Mouse (Mus musculus) hindbrain, embryonic 14.5 days (tissue): ENCODE results near the gene Mcam. TPM values are rescaled to one million over a fixed set of nuclear protein-coding genes. Genes with fewer than 3 reads are reported as not detected.
"Not testable (repeated sequence)": the region's sequence is repeated elsewhere in the genome, so short reads cannot be mapped to it uniquely, and the experiment has no call there.

ENCODE experiments used
- ATAC-seq: fragments of 200-750 bp; cut with Nextera tagmentation; 2 replicates; pipeline ENCODE4 v1.8.0; 2017; ENCODE audit warnings: moderate number of reproducible peaks, mild to moderate bottlenecking, moderate TSS enrichment, moderate library complexity; ENCODE audit not compliant: low FRiP score
- DNase-seq: peaks from one replicate; pipeline ENCODE4 v3.0.0-alpha.2; 2015; ENCODE audit warnings: low spot score
- H3K27ac ChIP-seq: fragments of 300-500 bp; sonication (generic); 2 replicates; pipeline ENCODE4 v1.5.1; 2014; ENCODE audit warnings: mild to moderate bottlenecking, moderate library complexity
- H3K27me3 ChIP-seq: fragments of 300-500 bp; sonication (generic); 2 replicates; pipeline ENCODE4 v1.6.1; 2014; ENCODE audit warnings: mild to moderate bottlenecking, low read length, mixed read lengths; ENCODE audit not compliant: control insufficient read depth, insufficient read depth
- H3K36me3 ChIP-seq: fragments of 300-500 bp; sonication (generic); replicated peaks from 2 replicates; pipeline ENCODE4 v1.6.1; 2014; ENCODE audit not compliant: control insufficient read depth, insufficient read depth
- H3K4me1 ChIP-seq: fragments of 300-500 bp; sonication (generic); replicated peaks from 2 replicates; pipeline ENCODE4 v1.6.1; 2014; ENCODE audit warnings: antibody characterized with exemption, low read length, mixed read lengths; ENCODE audit not compliant: control insufficient read depth, insufficient read depth
- H3K4me2 ChIP-seq: fragments of 300-500 bp; sonication (generic); replicated peaks from 2 replicates; pipeline ENCODE4 v1.6.1; 2014; ENCODE audit warnings: mild to moderate bottlenecking, moderate library complexity
- H3K4me3 ChIP-seq: fragments of 300-500 bp; sonication (generic); replicated peaks from 2 replicates; pipeline ENCODE4 v1.5.1; 2014; ENCODE audit warnings: mild to moderate bottlenecking, low read length
- H3K9ac ChIP-seq: fragments of 300-500 bp; sonication (generic); 2 replicates; pipeline ENCODE4 v1.6.1; 2014
- H3K9me3 ChIP-seq: fragments of 300-500 bp; sonication (generic); 2 replicates; pipeline ENCODE4 v1.6.1; 2016; ENCODE audit warnings: low read length; ENCODE audit not compliant: control insufficient read depth
- WGBS: fragments of 180-500 bp; shearing (Covaris S2); extraction: QIAGEN DNeasy Blood & Tissue Kit; methylation state at CpG from one replicate; pipeline ENCODE4 v1.1.7; 2014; 5-methylcytosine and 5-hydroxymethylcytosine counted together
- polyA plus RNA-seq: library from polyadenylated mRNA; unstranded; fragments of >200 nt; fragmentation: Nextera tagmentation; extraction: Ambion mirVana; gene quantifications from 2 replicates; pipeline ENCODE4 v1.2.1, GENCODE M21; 2014

Gene Mcam
- polyA plus RNA-seq, 1 experiment from 2014 or later, result 13.6 TPM

DNA sequence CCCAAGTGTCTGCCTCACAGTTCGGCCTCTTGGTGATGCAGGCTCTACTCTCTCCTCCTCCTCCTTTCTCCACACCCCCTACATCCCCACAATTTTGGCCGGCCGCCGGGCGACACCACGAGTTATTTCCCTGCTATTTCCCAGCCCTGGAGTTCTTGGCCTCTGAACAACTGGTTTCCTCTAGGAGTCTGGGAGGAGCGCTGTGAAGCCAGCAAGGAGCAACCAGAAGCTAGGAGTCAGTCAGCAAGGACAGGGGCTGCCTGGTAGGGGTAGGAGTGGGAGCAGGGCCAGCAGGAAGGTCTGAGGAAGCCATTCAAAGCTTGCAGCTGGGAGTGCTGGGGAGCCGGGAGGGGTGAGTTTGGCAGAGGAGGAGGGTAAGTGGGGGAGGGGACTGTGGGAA is 27.2 kb upstream of the Mcam start, which contains the start of gene C1qtnf5:
TSS of gene C1qtnf5 (plus strand) at position 136 of the 400 bp plus-strand sequence.
- Histone ChIP-seq H3K27ac (peak within 1 kb of the TSS; percentile 34), H3K27me3 (no peaks in the 10 kb centered on the region), H3K4me2 (peak within 1 kb of the TSS; percentile 27), H3K36me3 (no peaks in the 10 kb centered on the region), H3K9ac (peak within 1 kb of the TSS; percentile 42; the same call in 1 of the 2 replicates), H3K4me3 (no peak within 1 kb of the TSS), H3K9me3 (no peaks in the 10 kb centered on the region), H3K4me1 (peaks cover 22% of the 10 kb centered on the region)
- 34% methylated on average over 8 of the region's 8 CpGs for WGBS
- ATAC-seq (peak; percentile 76), DNase-seq (no peak)

DNA sequence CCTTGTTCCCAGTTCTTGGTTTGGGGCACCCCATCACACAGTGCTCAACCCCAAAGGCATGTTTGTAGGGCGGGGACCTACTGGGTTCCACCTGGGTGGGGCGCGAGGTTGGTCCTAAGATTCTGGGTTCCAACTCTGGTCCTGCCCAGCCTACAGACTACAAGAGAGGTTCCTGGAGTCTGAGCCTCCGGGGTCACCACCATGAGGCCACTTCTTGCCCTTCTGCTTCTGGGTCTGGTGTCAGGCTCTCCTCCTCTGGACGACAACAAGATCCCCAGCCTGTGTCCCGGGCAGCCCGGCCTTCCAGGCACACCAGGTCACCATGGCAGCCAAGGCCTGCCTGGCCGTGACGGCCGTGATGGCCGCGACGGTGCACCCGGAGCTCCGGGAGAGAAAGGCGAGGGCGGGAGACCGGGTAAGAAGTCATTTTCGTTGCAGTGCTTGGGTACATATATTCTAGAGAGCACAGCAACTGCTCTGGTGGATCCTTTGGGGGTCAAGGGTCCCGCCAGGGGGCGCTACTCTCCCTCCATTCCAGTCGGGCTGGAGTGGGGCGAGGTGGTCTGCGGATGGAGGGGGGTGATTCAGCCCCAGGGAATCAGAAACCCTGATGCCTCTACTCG is 26.6 kb upstream of the Mcam start:
- Histone ChIP-seq H3K4me1 (peaks cover 22% of the 10 kb centered on the region), H3K27ac (peak overlapping the region; percentile 34), H3K27me3 (no peaks in the 10 kb centered on the region), H3K9ac (peak overlapping the region; percentile 42; the same call in 1 of the 2 replicates), H3K36me3 (no peaks in the 10 kb centered on the region), H3K4me2 (peak overlapping the region; percentile 27), H3K4me3 (no peak overlapping the region), H3K9me3 (no peaks in the 10 kb centered on the region)
- no peak for DNase-seq
- 33% methylated on average over 25 of the region's 25 CpGs for WGBS
- ATAC-seq, result 0 out of 2 replicates have a peak, but pooled peaks have one; percentile 12

DNA sequence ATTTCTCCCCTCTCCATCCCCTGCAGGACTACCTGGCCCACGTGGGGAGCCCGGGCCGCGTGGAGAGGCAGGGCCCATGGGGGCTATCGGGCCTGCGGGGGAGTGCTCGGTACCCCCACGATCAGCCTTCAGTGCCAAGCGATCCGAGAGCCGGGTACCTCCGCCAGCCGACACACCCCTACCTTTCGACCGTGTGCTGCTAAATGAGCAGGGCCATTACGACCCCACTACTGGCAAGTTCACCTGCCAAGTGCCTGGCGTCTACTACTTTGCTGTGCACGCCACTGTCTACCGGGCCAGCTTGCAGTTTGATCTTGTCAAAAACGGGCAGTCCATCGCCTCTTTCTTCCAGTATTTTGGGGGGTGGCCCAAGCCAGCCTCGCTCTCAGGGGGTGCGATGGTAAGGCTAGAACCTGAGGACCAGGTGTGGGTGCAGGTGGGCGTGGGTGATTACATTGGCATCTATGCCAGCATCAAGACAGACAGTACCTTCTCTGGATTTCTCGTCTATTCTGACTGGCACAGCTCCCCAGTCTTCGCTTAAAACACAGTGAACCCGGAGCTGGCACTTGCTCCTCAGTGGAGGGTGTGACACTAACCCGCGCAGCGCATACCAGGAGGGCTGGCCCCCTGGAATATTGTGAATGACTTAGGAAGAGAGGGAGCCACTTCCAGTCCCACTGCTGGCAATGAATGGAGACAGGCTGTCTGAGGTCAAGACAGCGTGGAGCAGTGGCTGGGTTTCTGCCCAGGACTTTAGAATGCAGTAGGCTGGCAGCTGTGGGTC is 25.8 kb upstream of the Mcam start:
- peaks cover 22% of the 10 kb centered on the region for H3K4me1 ChIP-seq
- peak overlapping the region; percentile 42; the same call in 1 of the 2 replicates for H3K9ac ChIP-seq
- no peak overlapping the region for H3K27ac ChIP-seq
- H3K4me2 ChIP-seq, result peak overlapping the region; percentile 27
- WGBS, result 80% methylated on average over 31 of the region's 31 CpGs
- no peak overlapping the region for H3K4me3 ChIP-seq
- no peak for DNase-seq
- ATAC-seq, result no peak
- H3K9me3 ChIP-seq, result no peaks in the 10 kb centered on the region
- H3K36me3 ChIP-seq, result no peaks in the 10 kb centered on the region
- H3K27me3 ChIP-seq, result no peaks in the 10 kb centered on the region

DNA sequence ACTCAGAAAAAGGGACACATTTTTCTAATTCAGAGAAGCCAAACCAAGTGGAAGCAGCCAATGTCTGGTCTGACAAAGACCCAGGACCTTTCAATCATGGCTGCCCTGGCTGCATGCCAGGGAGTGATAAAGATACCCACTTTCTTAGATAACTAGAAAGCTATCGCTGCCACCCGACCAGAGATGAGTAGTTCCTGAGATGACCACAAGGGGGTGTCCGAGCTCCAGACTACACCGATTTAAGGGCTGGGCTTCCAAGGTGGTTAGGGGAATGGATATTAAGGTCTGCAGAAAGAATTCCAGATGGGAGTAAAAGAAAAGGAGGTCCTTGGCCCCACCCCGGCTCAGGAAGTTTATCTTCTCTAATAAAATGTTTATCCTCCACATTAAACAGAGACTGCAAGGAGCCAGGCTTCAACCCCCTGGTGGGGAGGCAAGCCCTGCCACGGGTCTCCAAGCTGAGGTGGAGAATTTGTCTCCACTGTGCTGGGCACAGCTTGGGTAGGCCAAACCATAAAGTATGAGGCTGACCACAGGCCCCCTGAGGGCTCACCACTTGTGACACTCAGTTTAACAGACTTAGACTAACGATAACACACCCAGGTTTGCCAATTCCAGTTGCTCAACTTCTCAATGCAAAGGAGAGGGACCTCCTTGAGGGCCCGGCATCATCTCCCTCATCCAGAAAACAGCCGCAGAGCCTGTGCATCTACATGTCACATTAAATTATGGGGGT is 24.7 kb upstream of the Mcam start:
- H3K9me3 ChIP-seq, result no peaks in the 10 kb centered on the region
- no peak overlapping the region for H3K4me3 ChIP-seq
- H3K36me3 ChIP-seq, result no peaks in the 10 kb centered on the region
- H3K4me1 ChIP-seq, result peaks cover 22% of the 10 kb centered on the region
- H3K9ac ChIP-seq, result no peak overlapping the region
- H3K4me2 ChIP-seq, result peak overlapping the region; percentile 19; the same call in 1 of the 2 replicates
- no peak overlapping the region for H3K27ac ChIP-seq
- DNase-seq, result peak; percentile 88
- ATAC-seq, result no peak
- no peaks in the 10 kb centered on the region for H3K27me3 ChIP-seq
- WGBS, result 35% methylated on average over 9 of the region's 9 CpGs

DNA sequence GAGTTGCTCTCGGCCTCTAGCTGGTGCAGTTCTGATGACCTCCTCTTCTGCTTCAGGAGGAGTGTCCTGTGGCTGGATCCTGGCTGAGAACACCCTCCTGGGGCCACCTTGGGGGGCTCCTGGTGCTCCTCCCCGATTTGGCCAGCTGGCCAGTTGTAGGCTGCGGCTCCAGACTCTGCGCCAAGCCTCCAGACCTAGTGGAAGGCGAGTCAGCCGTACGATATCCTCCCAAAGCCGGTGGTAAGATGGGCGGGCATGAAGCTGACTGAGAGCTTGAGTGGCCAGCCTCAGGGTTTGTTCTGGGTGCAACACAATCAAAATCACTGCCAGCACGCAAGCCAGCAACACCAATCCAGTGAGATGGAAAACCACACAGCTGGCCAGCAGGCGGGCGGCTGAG is 22.4 kb upstream of the Mcam start:
- H3K9me3 ChIP-seq, H3K36me3 ChIP-seq, H3K9ac ChIP-seq, H3K4me3 ChIP-seq, ATAC-seq, H3K27ac ChIP-seq, H3K27me3 ChIP-seq, DNase-seq: not testable (repeated sequence)
- peak overlapping the region; percentile 56; the same call in 1 of the 2 replicates for H3K4me2 ChIP-seq
- 81% methylated on average over 10 of the region's 12 CpGs for WGBS
- H3K4me1 ChIP-seq, result peaks cover 22% of the 10 kb centered on the region

DNA sequence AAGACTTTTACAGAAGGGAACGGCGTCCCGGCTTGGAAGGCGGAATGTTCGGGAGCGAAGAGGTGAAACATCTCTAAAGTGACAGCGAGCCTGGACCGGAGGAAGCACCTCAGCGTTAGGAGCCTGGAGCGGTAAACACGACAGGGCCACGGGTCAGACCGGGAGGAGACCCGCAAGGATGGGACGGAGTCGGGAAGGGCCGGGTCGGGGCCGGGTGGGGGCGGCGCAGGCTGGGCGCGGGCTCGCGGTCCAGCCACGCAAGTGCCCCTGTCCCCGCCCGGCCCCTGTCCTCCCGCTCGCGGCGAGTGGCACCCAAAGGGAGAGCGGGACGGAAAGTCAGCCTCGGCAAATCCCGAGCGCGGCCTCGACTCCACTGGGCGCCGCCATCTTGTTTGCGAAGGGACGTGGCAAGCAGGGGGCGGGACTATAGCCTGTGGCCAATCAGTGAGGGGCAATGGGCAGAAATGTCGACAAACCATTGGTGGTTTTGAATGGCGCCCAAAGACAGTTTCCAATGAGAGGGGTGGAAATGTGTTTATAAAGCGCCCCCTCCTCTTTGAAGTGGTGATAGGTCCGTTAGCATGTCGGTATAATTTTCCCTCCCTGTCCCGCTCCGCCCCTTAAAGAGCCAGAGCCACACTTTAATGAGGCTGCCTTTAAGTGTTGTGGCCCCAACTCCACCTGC is 21.0 kb upstream of the Mcam start, which contains the start of the genes Gm49380 and Rnf26:
TSS of gene Gm49380 (minus strand) at position 396 of the 685 bp plus-strand sequence.
TSS of gene Rnf26 (minus strand) at position 413 of the 685 bp plus-strand sequence.
- H3K27ac ChIP-seq, result peak within 1 kb of the TSS; percentile 32; the same call in 1 of the 2 replicates
- H3K27me3 ChIP-seq, result no peaks in the 10 kb centered on the region
- ATAC-seq (peak; percentile 95), DNase-seq (peak; percentile 92)
- H3K9me3 ChIP-seq, result no peaks in the 10 kb centered on the region
- under 1% methylated on average over 51 of the region's 51 CpGs for WGBS
- H3K36me3 ChIP-seq, result no peaks in the 10 kb centered on the region
- H3K4me3 ChIP-seq, result peak within 1 kb of the TSS; percentile 76
- H3K4me1 ChIP-seq, result peaks cover 10% of the 10 kb centered on the region
- peak within 1 kb of the TSS; percentile 56 for H3K4me2 ChIP-seq
- peak within 1 kb of the TSS; percentile 76 for H3K9ac ChIP-seq

DNA sequence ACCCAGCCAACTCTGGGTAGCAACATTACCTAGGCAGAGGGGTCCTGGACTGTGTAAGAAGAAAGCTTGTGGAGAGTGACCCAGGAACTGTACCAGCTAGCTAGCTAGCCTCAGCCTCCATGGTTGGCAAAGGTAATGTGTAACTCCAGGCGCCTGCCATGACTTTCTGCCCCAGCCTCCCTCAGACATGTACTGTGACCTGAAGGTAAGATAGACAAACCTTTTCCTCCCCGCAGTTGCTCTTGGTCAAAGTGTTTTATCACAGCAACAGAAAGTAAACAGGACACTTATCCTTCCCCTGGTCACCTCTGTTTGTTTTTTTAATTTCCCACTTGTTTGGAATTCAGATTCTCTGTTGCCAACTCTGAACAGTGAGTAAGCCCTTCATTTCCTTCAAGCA is 19.8 kb upstream of the Mcam start:
- no peak for ATAC-seq
- no peak overlapping the region for H3K27ac ChIP-seq
- 93% methylated on average over 2 of the region's 2 CpGs for WGBS

DNA sequence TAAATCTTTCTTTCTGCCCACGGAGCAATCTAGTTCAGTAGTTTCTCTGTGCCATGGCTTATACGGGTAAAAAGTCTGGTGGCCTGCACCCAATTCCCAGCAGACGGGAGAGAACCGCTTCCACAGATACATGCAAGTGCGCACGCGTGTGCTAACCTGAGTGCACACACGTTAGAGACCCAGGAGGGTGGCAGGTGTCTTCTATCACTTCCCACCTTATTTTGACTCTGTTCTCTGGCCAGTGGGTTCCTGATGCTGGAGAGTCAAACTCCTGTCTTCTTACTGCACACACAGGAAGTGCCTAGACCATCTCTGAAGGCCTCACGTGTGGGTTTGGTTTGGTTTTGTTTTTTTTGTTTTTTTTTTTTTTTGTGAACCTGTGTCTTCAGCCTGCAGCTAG is 18.7 kb upstream of the Mcam start:
- Histone ChIP-seq H3K4me3 (no peak overlapping the region), H3K9me3 (no peaks in the 10 kb centered on the region), H3K9ac (no peak overlapping the region), H3K27ac (no peak overlapping the region), H3K4me2 (no peak overlapping the region), H3K36me3 (no peaks in the 10 kb centered on the region), H3K27me3 (no peaks in the 10 kb centered on the region), H3K4me1 (no peaks in the 10 kb centered on the region)
- DNase-seq, result no peak
- 94% methylated on average over 9 of the region's 9 CpGs for WGBS
- ATAC-seq, result no peak

More for the DNA sequence above, 19.8 kb upstream of the Mcam start:
- Histone ChIP-seq H3K4me2 (no peak overlapping the region), H3K4me1 (no peaks in the 10 kb centered on the region; the same call in 1 of the 2 replicates), H3K27me3 (no peaks in the 10 kb centered on the region), H3K4me3 (no peak overlapping the region), H3K9me3 (no peaks in the 10 kb centered on the region), H3K36me3 (no peaks in the 10 kb centered on the region), H3K9ac (no peak overlapping the region)
- no peak for DNase-seq
